Mouse (Mus musculus): ENCODE data around the gene Ptpn1. TPM values are rescaled to one million over a fixed set of nuclear protein-coding genes. Genes with fewer than 3 reads are reported as not detected.

Ptpn1 gene
- polyA plus RNA-seq, 1 experiment from 2014 or later, result 57.9 TPM

DNA sequence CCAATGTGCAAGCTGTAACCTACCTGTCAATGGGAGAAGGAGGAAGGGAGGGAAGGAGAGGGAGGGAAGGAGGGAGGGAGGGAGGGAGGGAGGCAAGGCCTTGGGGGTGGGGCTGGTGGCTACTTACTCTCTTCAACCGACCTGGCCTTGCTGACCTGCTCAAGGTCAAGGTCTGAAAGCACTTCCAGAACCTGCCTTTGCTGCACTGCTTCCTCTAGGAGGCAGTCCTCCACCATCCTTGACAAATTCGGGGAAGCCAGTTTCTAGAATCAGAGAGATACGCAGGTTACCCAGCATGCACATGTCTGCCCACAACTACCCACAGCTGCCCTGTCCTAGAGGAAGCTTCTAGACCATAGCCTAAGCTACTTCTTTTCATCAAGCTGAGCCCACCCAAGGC lies 53.1 kb downstream of the Ptpn1 start:
- no peak for ATAC-seq (ENCODE audit: low read depth)
- Histone ChIP-seq H3K4me3 (ENCODE audit: low read depth, low read length) (no peak overlapping the region), H3K9me3 (ENCODE audit: control insufficient read depth, low read length) (no peaks in the 10 kb centered on the region), H3K9ac (replicated peaks; ENCODE audit: low read depth, low read length) (no peak overlapping the region), H3K4me1 (ENCODE audit: control insufficient read depth, insufficient read depth, low read length) (no peaks in the 10 kb centered on the region), H3K36me3 (ENCODE audit: control insufficient read depth, insufficient read depth, low read length) (0 out of 2 replicates have a peak, but pooled peaks cover 1% of the 10 kb centered on the region), H3K4me2 (ENCODE audit: low read depth, low read length) (no peak overlapping the region), H3K27me3 (ENCODE audit: control insufficient read depth, insufficient read depth, low read length) (no peaks in the 10 kb centered on the region), H3K27ac (ENCODE audit: low read depth, low read length) (no peak overlapping the region)
- 56% methylated on average over 3 of the region's 3 CpGs for WGBS

DNA sequence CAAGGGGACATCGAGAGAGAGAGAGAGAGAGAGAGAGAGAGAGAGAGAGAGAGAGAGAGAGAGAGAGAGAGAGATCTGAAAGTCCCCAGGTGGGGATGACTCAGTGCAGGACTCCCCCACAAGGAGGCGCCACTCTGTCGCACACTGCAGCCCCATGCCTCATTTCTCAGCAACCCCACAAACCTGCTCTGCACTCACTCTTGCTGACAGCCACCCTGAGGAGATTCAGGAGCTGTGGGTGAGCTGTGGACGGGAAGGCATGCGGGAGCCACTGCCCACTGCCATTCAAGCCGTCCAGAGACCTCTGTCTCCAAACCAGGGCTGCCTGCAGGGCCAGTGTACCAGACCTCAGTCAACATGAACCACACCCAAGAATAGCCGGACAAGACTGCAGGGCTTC lies 54.9 kb downstream of the Ptpn1 start:
- H3K4me3 ChIP-seq (ENCODE audit: low read depth, low read length), result no peak overlapping the region
- H3K9me3 ChIP-seq (ENCODE audit: control insufficient read depth, low read length), result no peaks in the 10 kb centered on the region
- H3K27ac ChIP-seq (ENCODE audit: low read depth, low read length), result no peak overlapping the region
- no peak overlapping the region for H3K9ac ChIP-seq (replicated peaks; ENCODE audit: low read depth, low read length)
- 36% methylated on average over 7 of the region's 7 CpGs for WGBS
- no peaks in the 10 kb centered on the region for H3K4me1 ChIP-seq (ENCODE audit: control insufficient read depth, insufficient read depth, low read length)
- no peak overlapping the region for H3K4me2 ChIP-seq (ENCODE audit: low read depth, low read length)
- H3K27me3 ChIP-seq (ENCODE audit: control insufficient read depth, insufficient read depth, low read length), result no peaks in the 10 kb centered on the region
- ATAC-seq (ENCODE audit: low read depth), result no peak
- no peaks in the 10 kb centered on the region for H3K36me3 ChIP-seq (ENCODE audit: control insufficient read depth, insufficient read depth, low read length)

DNA sequence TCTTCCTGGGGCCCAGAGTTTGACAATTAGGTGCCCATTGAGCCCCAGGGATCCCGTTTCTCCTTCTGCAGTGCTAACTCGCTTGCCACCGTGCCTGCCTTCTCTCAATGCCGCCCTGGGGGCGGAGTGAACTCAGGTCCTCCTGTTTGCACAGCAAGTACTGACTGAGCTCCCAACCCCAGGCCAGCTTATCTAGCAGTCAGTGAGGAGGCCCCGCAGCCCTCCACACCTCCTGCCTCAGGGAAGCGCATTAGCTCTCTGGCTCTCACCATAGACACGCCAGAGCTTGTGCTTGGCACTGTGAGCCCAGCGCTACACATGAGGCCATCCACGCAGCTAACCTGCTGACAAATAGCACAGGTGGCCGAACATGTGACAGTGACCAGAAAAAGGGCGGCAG lies 55.8 kb downstream of the Ptpn1 start:
- Histone ChIP-seq H3K36me3 (ENCODE audit: control insufficient read depth, insufficient read depth, low read length) (no peaks in the 10 kb centered on the region), H3K9ac (replicated peaks; ENCODE audit: low read depth, low read length) (no peak overlapping the region), H3K27me3 (ENCODE audit: control insufficient read depth, insufficient read depth, low read length) (no peaks in the 10 kb centered on the region), H3K27ac (ENCODE audit: low read depth, low read length) (no peak overlapping the region), H3K4me3 (ENCODE audit: low read depth, low read length) (no peak overlapping the region), H3K9me3 (ENCODE audit: control insufficient read depth, low read length) (no peaks in the 10 kb centered on the region), H3K4me1 (ENCODE audit: control insufficient read depth, insufficient read depth, low read length) (no peaks in the 10 kb centered on the region), H3K4me2 (ENCODE audit: low read depth, low read length) (no peak overlapping the region)
- 69% methylated on average over 12 of the region's 12 CpGs for WGBS
- no peak for ATAC-seq (ENCODE audit: low read depth)

DNA sequence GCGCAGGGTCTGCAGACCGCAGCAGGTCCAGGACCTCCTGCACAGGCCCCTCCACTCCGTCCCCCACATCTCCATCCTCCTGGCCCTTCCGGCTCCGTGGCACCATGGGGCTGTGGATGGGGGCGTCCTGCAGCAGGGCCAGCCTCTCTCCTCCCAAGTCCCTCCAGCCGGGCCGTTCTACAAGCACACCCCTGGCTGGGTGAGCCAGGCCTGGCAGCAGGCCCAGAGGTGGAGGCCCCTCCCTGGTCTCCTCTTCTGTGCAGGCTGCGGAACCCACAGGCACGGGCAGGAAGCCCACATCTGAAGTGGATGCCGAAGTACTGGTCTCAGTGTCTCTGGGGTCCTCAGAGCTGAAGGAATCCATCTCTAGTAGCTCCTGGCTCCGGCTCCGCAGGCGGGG lies 57.5 kb downstream of the Ptpn1 start:
- no peaks in the 10 kb centered on the region for H3K9me3 ChIP-seq (ENCODE audit: control insufficient read depth, low read length)
- peak; percentile 24; the same call in 1 of the 2 replicates for ATAC-seq (ENCODE audit: low read depth)
- no peak overlapping the region for H3K27ac ChIP-seq (ENCODE audit: low read depth, low read length)
- no peaks in the 10 kb centered on the region for H3K36me3 ChIP-seq (ENCODE audit: control insufficient read depth, insufficient read depth, low read length)
- H3K27me3 ChIP-seq (ENCODE audit: control insufficient read depth, insufficient read depth, low read length), result no peaks in the 10 kb centered on the region
- WGBS, result 70% methylated on average over 12 of the region's 14 CpGs
- no peak overlapping the region for H3K4me3 ChIP-seq (ENCODE audit: low read depth, low read length)
- no peaks in the 10 kb centered on the region for H3K4me1 ChIP-seq (ENCODE audit: control insufficient read depth, insufficient read depth, low read length)
- no peak overlapping the region for H3K4me2 ChIP-seq (ENCODE audit: low read depth, low read length)
- H3K9ac ChIP-seq (replicated peaks; ENCODE audit: low read depth, low read length), result no peak overlapping the region

DNA sequence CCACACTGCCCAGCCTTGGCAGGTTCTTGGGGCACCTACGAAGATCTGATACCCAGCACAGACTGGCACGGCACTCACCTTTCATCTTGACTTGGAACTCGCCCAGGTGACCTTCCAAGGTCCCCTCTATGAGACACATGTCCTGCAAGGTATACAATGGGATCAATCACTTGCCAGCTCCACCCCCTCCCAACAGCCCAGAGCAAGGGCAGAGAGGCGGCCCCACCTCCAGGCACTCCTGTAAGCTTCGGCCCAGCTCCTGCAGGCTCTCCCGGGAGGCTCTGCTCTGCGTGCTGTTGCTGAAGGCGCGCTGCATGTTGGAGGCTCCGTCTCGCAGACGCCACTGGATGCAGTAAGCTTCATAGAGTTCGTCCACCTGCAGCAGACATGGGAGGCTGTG lies 61.4 kb downstream of the Ptpn1 start:
- Histone ChIP-seq H3K4me1 (ENCODE audit: control insufficient read depth, insufficient read depth, low read length) (no peaks in the 10 kb centered on the region), H3K9me3 (ENCODE audit: control insufficient read depth, low read length) (no peaks in the 10 kb centered on the region), H3K9ac (replicated peaks; ENCODE audit: low read depth, low read length) (no peak overlapping the region), H3K4me2 (ENCODE audit: low read depth, low read length) (no peak overlapping the region), H3K4me3 (ENCODE audit: low read depth, low read length) (no peak overlapping the region), H3K27ac (ENCODE audit: low read depth, low read length) (no peak overlapping the region), H3K27me3 (ENCODE audit: control insufficient read depth, insufficient read depth, low read length) (no peaks in the 10 kb centered on the region), H3K36me3 (ENCODE audit: control insufficient read depth, insufficient read depth, low read length) (no peaks in the 10 kb centered on the region)
- 61% methylated on average over 13 of the region's 13 CpGs for WGBS
- no peak for ATAC-seq (ENCODE audit: low read depth)

DNA sequence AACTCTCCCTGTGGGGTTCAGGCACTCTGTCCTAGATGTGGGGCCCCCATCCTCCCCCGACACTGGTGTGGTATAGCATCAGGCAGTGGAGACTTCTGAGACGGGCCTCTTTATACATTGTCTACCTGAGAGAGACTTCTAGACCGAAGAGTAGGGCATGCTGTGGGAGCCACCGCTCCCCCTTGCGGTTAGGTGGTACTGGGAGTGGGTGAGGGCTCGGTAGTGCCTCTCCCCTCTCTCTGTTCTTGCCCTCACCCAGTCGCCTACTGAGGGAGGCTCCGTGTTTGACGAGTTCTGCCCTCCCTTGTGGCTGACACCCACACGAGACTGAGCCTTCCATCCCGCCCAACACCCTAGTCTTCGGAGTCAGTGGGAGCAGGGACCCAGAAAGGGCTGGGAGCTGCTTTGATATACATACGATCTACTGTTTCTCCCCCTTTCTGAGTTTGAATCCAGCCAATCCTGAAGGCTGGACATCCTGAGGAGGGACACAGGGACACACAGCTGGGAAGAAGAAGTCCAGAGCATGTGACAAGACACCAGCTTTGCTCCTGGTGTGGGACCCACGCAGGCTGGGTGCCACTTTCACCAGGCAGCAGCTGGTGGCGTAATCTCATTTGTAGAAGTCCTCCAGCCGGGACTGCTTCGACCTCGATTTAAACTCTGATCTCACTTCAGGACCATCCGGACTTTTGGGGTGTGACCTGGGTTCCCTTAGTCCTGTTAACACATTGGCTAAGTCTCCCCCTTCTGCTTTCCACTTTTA lies 64.2 kb downstream of the Ptpn1 start:
- H3K27me3 ChIP-seq (ENCODE audit: control insufficient read depth, insufficient read depth, low read length), result no peaks in the 10 kb centered on the region
- H3K4me1 ChIP-seq (ENCODE audit: control insufficient read depth, insufficient read depth, low read length), result no peaks in the 10 kb centered on the region
- no peaks in the 10 kb centered on the region for H3K36me3 ChIP-seq (ENCODE audit: control insufficient read depth, insufficient read depth, low read length)
- WGBS, result 68% methylated on average over 19 of the region's 19 CpGs
- no peaks in the 10 kb centered on the region for H3K9me3 ChIP-seq (ENCODE audit: control insufficient read depth, low read length)
- H3K27ac ChIP-seq (ENCODE audit: low read depth, low read length), result no peak overlapping the region
- no peak overlapping the region for H3K4me2 ChIP-seq (ENCODE audit: low read depth, low read length)
- no peak overlapping the region for H3K9ac ChIP-seq (replicated peaks; ENCODE audit: low read depth, low read length)
- no peak for ATAC-seq (ENCODE audit: low read depth)
- no peak overlapping the region for H3K4me3 ChIP-seq (ENCODE audit: low read depth, low read length)

DNA sequence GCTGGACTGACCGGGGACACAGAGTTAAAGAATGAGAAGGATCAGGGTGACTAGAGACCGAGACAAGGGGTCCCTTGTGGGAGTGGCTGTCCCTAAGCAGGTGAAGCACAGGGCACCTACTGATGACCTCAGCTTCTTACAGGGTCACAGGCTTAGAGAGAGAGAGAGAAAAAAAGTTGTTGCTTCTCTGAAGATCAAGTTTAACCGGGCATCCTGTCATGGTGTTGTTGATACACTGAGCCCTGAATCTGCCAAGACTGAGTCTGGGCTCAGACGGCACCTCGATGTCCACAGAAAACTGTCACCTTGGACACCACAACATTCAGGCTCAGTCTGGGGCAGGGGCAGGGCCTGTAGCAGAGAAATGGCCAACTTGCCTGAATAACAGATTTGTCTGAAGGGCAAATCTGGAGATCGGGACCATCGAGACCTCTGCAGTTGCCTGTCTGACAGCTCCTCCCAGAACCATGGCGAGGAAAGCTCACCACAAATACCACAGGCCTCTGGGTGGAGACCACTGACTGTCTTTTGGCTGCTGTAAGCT lies 64.9 kb downstream of the Ptpn1 start:
- Histone ChIP-seq H3K4me3 (ENCODE audit: low read depth, low read length) (no peak overlapping the region), H3K27ac (ENCODE audit: low read depth, low read length) (no peak overlapping the region), H3K4me1 (ENCODE audit: control insufficient read depth, insufficient read depth, low read length) (no peaks in the 10 kb centered on the region), H3K36me3 (ENCODE audit: control insufficient read depth, insufficient read depth, low read length) (no peaks in the 10 kb centered on the region), H3K27me3 (ENCODE audit: control insufficient read depth, insufficient read depth, low read length) (no peaks in the 10 kb centered on the region), H3K4me2 (ENCODE audit: low read depth, low read length) (no peak overlapping the region), H3K9ac (replicated peaks; ENCODE audit: low read depth, low read length) (no peak overlapping the region), H3K9me3 (ENCODE audit: control insufficient read depth, low read length) (no peaks in the 10 kb centered on the region)
- WGBS, result 70% methylated on average over 8 of the region's 8 CpGs
- no peak for ATAC-seq (ENCODE audit: low read depth)

DNA sequence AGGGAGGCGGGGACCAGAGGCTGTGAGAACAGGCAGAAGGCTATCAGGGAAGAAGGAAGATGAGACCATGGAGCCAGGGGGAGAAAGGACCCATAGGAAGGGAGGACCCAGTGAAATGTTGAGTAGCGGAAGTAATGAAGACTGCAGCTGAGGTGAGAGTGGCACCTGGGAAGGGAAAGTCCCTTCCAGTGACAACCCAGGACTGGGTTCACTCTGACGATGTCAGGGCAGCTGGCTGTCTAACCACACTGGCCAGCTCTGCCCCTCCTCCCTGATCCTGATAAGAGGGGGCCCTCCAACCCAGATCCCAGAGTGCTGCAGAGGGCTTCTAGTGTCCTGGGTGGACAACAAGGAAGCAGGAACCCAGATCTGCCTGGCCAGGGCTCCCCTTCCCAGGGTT lies 65.7 kb downstream of the Ptpn1 start:
- no peaks in the 10 kb centered on the region for H3K4me1 ChIP-seq (ENCODE audit: control insufficient read depth, insufficient read depth, low read length)
- H3K9me3 ChIP-seq (ENCODE audit: control insufficient read depth, low read length), result no peaks in the 10 kb centered on the region
- no peak for ATAC-seq (ENCODE audit: low read depth)
- H3K4me2 ChIP-seq (ENCODE audit: low read depth, low read length), result no peak overlapping the region
- no peaks in the 10 kb centered on the region for H3K36me3 ChIP-seq (ENCODE audit: control insufficient read depth, insufficient read depth, low read length)
- H3K9ac ChIP-seq (replicated peaks; ENCODE audit: low read depth, low read length), result no peak overlapping the region
- H3K4me3 ChIP-seq (ENCODE audit: low read depth, low read length), result no peak overlapping the region
- 62% methylated on average over 2 of the region's 3 CpGs for WGBS
- no peaks in the 10 kb centered on the region for H3K27me3 ChIP-seq (ENCODE audit: control insufficient read depth, insufficient read depth, low read length)
- H3K27ac ChIP-seq (ENCODE audit: low read depth, low read length), result no peak overlapping the region

DNA sequence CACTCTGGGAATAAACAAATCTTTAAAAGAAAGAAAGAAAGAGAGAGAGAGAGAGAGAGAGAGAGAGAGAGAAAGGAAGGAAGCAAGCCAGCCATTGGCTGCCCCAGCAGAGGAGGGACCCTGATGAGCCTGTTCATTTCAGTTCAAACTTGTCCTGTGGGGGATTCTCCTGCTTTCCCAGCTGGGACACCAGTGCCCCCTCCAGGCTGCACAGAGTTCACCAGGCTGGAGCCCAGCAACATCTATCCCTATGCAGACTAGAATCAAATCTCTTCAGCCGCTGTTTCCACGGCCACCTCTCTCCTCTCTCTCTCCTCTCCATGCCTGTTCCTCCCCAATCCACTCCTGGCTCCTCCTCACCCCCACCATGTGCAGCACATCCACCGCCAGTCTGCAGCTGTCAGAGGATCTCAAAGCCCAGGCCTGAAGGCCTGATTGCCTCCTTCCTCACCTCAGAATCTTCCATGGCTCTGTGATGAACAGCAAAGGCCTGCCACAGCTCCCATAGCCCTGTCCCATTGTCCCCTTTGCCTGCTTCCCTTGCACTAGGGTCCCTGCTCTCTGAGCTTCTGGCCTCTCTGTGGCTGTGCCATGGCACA lies 67.4 kb downstream of the Ptpn1 start:
- ATAC-seq (ENCODE audit: low read depth), result no peak
- H3K4me1 ChIP-seq (ENCODE audit: control insufficient read depth, insufficient read depth, low read length), result no peaks in the 10 kb centered on the region
- H3K9me3 ChIP-seq (ENCODE audit: control insufficient read depth, low read length), result no peaks in the 10 kb centered on the region
- H3K4me3 ChIP-seq (ENCODE audit: low read depth, low read length), result no peak overlapping the region
- H3K27ac ChIP-seq (ENCODE audit: low read depth, low read length), result no peak overlapping the region
- 68% methylated on average over 3 of the region's 3 CpGs for WGBS
- no peaks in the 10 kb centered on the region for H3K27me3 ChIP-seq (ENCODE audit: control insufficient read depth, insufficient read depth, low read length)
- no peak overlapping the region for H3K9ac ChIP-seq (replicated peaks; ENCODE audit: low read depth, low read length)
- no peaks in the 10 kb centered on the region for H3K36me3 ChIP-seq (ENCODE audit: control insufficient read depth, insufficient read depth, low read length)
- H3K4me2 ChIP-seq (ENCODE audit: low read depth, low read length), result no peak overlapping the region

Data from neural tube, embryonic 14.5 days (tissue).